Mouse (Mus musculus): ENCODE measurements at regions not wholly inside any gene's neighbourhood (a gene's known extent, or its start where the extent isn't known, plus 50 kb on each side); places are given as distances from the start of the nearest gene placed in this dataset.
"Not testable (repeated sequence)": the region's sequence is repeated elsewhere in the genome, so short reads cannot be mapped to it uniquely, and the experiment has no call there.

- Histone ChIP-seq H3K4me3 (replicated peaks; ENCODE audit: low read length) (no peak overlapping the region), H3K9me3 (replicated peaks; ENCODE audit: control insufficient read depth, low read length) (no peaks in the 10 kb centered on the region), H3K27me3 (ENCODE audit: control insufficient read depth, insufficient read depth, low read length) (no peaks in the 10 kb centered on the region), H3K9ac (ENCODE audit: low read length) (no peak overlapping the region), H3K4me2 (ENCODE audit: low read depth, low read length) (no peak overlapping the region), H3K27ac (ENCODE audit: low read length) (no peak overlapping the region), H3K4me1 (ENCODE audit: control insufficient read depth, insufficient read depth, low read length) (no peaks in the 10 kb centered on the region), H3K36me3 (ENCODE audit: control insufficient read depth, insufficient read depth, low read length) (no peaks in the 10 kb centered on the region)
- 64% methylated on average over 3 of the region's 3 CpGs for WGBS
- no peak for ATAC-seq (ENCODE audit: insufficient read depth, low FRiP score)
These were observed 493.5 kb upstream of the Gm9747 start for GRCm38 (mm10) chr1:81739392-81739791.

GRCm38 (mm10) chr1:81739981-81740380 is 492.9 kb upstream of the Gm9747 start:
- ATAC-seq (ENCODE audit: insufficient read depth, low FRiP score): no peak
- Histone ChIP-seq H3K4me2 (ENCODE audit: low read depth, low read length) (no peak overlapping the region), H3K36me3 (ENCODE audit: control insufficient read depth, insufficient read depth, low read length) (no peaks in the 10 kb centered on the region), H3K9me3 (replicated peaks; ENCODE audit: control insufficient read depth, low read length) (no peaks in the 10 kb centered on the region), H3K9ac (ENCODE audit: low read length) (no peak overlapping the region), H3K27ac (ENCODE audit: low read length) (no peak overlapping the region), H3K4me1 (ENCODE audit: control insufficient read depth, insufficient read depth, low read length) (peaks cover 3% of the 10 kb centered on the region; the same call in 1 of the 2 replicates), H3K4me3 (replicated peaks; ENCODE audit: low read length) (no peak overlapping the region), H3K27me3 (ENCODE audit: control insufficient read depth, insufficient read depth, low read length) (no peaks in the 10 kb centered on the region)
- WGBS: 83% methylated on average over 1 of the region's 1 CpGs

DNA sequence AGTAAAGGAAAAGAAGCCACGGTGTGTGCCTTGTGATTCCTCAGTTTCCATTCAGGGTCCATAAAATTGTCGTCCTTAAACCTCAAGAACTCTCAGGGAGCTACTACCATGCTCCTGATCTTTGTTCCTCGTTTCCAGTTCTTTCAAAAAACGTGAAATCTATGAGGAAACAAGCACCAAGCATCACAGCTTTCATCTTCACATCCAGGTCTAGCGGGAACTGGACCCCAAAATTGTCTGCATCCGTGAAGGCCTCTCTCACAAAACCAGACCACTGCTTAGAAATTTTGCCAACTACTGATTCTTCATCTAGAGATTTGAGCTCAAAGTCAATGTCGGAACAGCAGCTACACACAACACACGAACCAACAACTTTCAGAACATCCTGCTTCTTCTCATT is 491.0 kb upstream of the Gm9747 start:
- H3K4me2 ChIP-seq (ENCODE audit: low read depth, low read length); H3K36me3 ChIP-seq (ENCODE audit: control insufficient read depth, insufficient read depth, low read length); H3K9me3 ChIP-seq (replicated peaks; ENCODE audit: control insufficient read depth, low read length); H3K4me1 ChIP-seq (ENCODE audit: control insufficient read depth, insufficient read depth, low read length); H3K4me3 ChIP-seq (replicated peaks; ENCODE audit: low read length); ATAC-seq (ENCODE audit: insufficient read depth, low FRiP score); H3K27ac ChIP-seq (ENCODE audit: low read length); H3K9ac ChIP-seq (ENCODE audit: low read length); H3K27me3 ChIP-seq (ENCODE audit: control insufficient read depth, insufficient read depth, low read length): not testable (repeated sequence)
- 87% methylated on average over 8 of the region's 8 CpGs for WGBS

GRCm38 (mm10) chr1:81744524-81744923 is 488.4 kb upstream of the Gm9747 start:
- WGBS: 27% methylated on average over 8 of the region's 8 CpGs
- no peak overlapping the region for H3K4me2 ChIP-seq (ENCODE audit: low read depth, low read length)
- no peak overlapping the region for H3K4me3 ChIP-seq (replicated peaks; ENCODE audit: low read length)
- H3K27me3 ChIP-seq (ENCODE audit: control insufficient read depth, insufficient read depth, low read length): no peaks in the 10 kb centered on the region
- 0 out of 2 replicates have a peak overlapping the region, but pooled peaks have one; percentile 30 for H3K27ac ChIP-seq (ENCODE audit: low read length)
- no peaks in the 10 kb centered on the region for H3K9me3 ChIP-seq (replicated peaks; ENCODE audit: control insufficient read depth, low read length)
- H3K4me1 ChIP-seq (ENCODE audit: control insufficient read depth, insufficient read depth, low read length): peaks cover 3% of the 10 kb centered on the region; the same call in 1 of the 2 replicates
- H3K9ac ChIP-seq (ENCODE audit: low read length): no peak overlapping the region
- no peaks in the 10 kb centered on the region for H3K36me3 ChIP-seq (ENCODE audit: control insufficient read depth, insufficient read depth, low read length)
- peak; percentile 80 for ATAC-seq (ENCODE audit: insufficient read depth, low FRiP score)

- H3K27ac ChIP-seq (ENCODE audit: low read length): 0 out of 2 replicates have a peak overlapping the region, but pooled peaks have one; percentile 30
- H3K4me3 ChIP-seq (replicated peaks; ENCODE audit: low read length): no peak overlapping the region
- 78% methylated on average over 14 of the region's 14 CpGs for WGBS
- H3K9ac ChIP-seq (ENCODE audit: low read length): no peak overlapping the region
- peaks cover 3% of the 10 kb centered on the region; the same call in 1 of the 2 replicates for H3K4me1 ChIP-seq (ENCODE audit: control insufficient read depth, insufficient read depth, low read length)
- ATAC-seq (ENCODE audit: insufficient read depth, low FRiP score): no peak
- H3K4me2 ChIP-seq (ENCODE audit: low read depth, low read length): no peak overlapping the region
- H3K36me3 ChIP-seq (ENCODE audit: control insufficient read depth, insufficient read depth, low read length): no peaks in the 10 kb centered on the region
- H3K27me3 ChIP-seq (ENCODE audit: control insufficient read depth, insufficient read depth, low read length): no peaks in the 10 kb centered on the region
- no peaks in the 10 kb centered on the region for H3K9me3 ChIP-seq (replicated peaks; ENCODE audit: control insufficient read depth, low read length)
These were observed 487.6 kb upstream of the Gm9747 start for GRCm38 (mm10) chr1:81745024-81745960.

DNA sequence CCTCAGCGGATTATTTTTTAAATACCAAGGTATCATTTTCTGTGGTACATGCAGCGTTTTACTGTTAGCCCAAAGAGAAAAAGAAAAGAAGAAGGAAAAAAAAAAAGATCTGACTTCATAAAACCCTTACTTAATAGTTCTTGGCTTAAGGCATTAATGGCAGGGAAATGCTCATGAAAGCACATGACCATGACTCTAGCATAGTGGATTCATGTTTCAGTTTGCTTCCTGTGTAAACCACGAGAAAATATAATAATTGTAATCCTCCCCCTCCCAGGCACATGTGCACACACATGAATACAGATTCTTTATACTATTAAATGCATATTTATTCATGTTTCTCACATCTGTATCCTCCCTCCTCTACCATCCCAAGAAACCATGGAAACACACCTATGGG is 486.9 kb upstream of the Gm9747 start:
- ATAC-seq (ENCODE audit: insufficient read depth, low FRiP score): no peak
- no peak overlapping the region for H3K9ac ChIP-seq (ENCODE audit: low read length)
- peaks cover 3% of the 10 kb centered on the region; the same call in 1 of the 2 replicates for H3K4me1 ChIP-seq (ENCODE audit: control insufficient read depth, insufficient read depth, low read length)
- no peak overlapping the region for H3K27ac ChIP-seq (ENCODE audit: low read length)
- H3K36me3 ChIP-seq (ENCODE audit: control insufficient read depth, insufficient read depth, low read length): no peaks in the 10 kb centered on the region
- WGBS: 82% methylated on average over 3 of the region's 3 CpGs
- H3K9me3 ChIP-seq (replicated peaks; ENCODE audit: control insufficient read depth, low read length): no peaks in the 10 kb centered on the region
- H3K4me3 ChIP-seq (replicated peaks; ENCODE audit: low read length): no peak overlapping the region
- H3K27me3 ChIP-seq (ENCODE audit: control insufficient read depth, insufficient read depth, low read length): no peaks in the 10 kb centered on the region
- no peak overlapping the region for H3K4me2 ChIP-seq (ENCODE audit: low read depth, low read length)

DNA sequence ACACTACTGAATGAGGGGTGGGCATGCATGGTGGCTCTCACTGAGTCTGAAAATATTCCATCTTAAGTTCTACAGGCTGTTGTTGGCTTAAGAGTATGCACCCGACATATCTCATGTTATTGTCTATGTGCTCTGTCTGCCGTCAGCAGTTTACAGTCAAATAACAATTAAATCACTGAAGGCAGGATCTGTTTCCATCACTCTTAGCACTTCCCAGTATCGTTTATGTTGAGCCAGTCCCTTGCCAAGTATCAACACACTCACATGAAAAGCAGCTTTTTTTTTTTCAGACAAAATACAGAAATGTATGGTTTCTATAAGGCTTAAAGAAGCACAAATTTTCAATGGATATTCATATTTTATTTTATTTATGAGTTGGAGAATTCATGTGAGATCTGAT is 485.9 kb upstream of the Gm9747 start:
- Histone ChIP-seq H3K9me3 (replicated peaks; ENCODE audit: control insufficient read depth, low read length) (no peaks in the 10 kb centered on the region), H3K9ac (ENCODE audit: low read length) (no peak overlapping the region), H3K4me2 (ENCODE audit: low read depth, low read length) (no peak overlapping the region), H3K27ac (ENCODE audit: low read length) (no peak overlapping the region), H3K4me3 (replicated peaks; ENCODE audit: low read length) (no peak overlapping the region), H3K4me1 (ENCODE audit: control insufficient read depth, insufficient read depth, low read length) (peaks cover 3% of the 10 kb centered on the region; the same call in 1 of the 2 replicates), H3K36me3 (ENCODE audit: control insufficient read depth, insufficient read depth, low read length) (no peaks in the 10 kb centered on the region), H3K27me3 (ENCODE audit: control insufficient read depth, insufficient read depth, low read length) (no peaks in the 10 kb centered on the region)
- 49% methylated on average over 3 of the region's 3 CpGs for WGBS
- no peak for ATAC-seq (ENCODE audit: insufficient read depth, low FRiP score)

DNA sequence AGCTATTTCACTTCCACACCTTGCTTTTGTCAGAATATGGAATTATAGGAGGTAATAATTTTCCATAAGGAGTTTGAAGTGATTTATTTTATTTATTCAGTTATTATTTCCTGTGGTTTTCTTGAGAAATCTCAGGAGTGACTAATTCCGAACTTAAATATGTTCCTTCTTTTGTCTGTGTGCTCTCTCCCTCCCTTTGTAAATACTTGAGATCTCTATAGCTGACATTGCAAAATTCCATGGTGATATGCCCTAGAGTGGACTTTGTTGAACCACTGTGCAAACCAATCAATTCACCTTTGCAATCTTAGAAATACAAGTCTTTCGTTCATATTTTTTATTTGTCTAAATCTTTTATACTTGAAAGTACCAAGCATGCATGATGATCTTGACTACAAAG is 478.8 kb upstream of the Gm9747 start:
- Histone ChIP-seq H3K36me3 (ENCODE audit: control insufficient read depth, insufficient read depth, low read length) (no peaks in the 10 kb centered on the region), H3K4me3 (replicated peaks; ENCODE audit: low read length) (no peak overlapping the region), H3K27ac (ENCODE audit: low read length) (no peak overlapping the region), H3K27me3 (ENCODE audit: control insufficient read depth, insufficient read depth, low read length) (no peaks in the 10 kb centered on the region), H3K9ac (ENCODE audit: low read length) (no peak overlapping the region), H3K9me3 (replicated peaks; ENCODE audit: control insufficient read depth, low read length) (no peaks in the 10 kb centered on the region), H3K4me2 (ENCODE audit: low read depth, low read length) (no peak overlapping the region), H3K4me1 (ENCODE audit: control insufficient read depth, insufficient read depth, low read length) (no peaks in the 10 kb centered on the region)
- ATAC-seq (ENCODE audit: insufficient read depth, low FRiP score): peak; percentile 60; the same call in 1 of the 2 replicates
- 59% methylated on average over 2 of the region's 2 CpGs for WGBS

- H3K27ac ChIP-seq (ENCODE audit: low read length): no peak overlapping the region
- WGBS: 73% methylated on average over 3 of the region's 3 CpGs
These were observed 477.6 kb upstream of the Gm9747 start for GRCm38 (mm10) chr1:81755281-81755680.

More at GRCm38 (mm10) chr1:81755281-81755680, 477.6 kb upstream of the Gm9747 start:
- ATAC-seq (ENCODE audit: insufficient read depth, low FRiP score): no peak
- Histone ChIP-seq H3K36me3 (ENCODE audit: control insufficient read depth, insufficient read depth, low read length) (no peaks in the 10 kb centered on the region), H3K4me2 (ENCODE audit: low read depth, low read length) (no peak overlapping the region), H3K4me3 (replicated peaks; ENCODE audit: low read length) (no peak overlapping the region), H3K27me3 (ENCODE audit: control insufficient read depth, insufficient read depth, low read length) (no peaks in the 10 kb centered on the region), H3K9ac (ENCODE audit: low read length) (no peak overlapping the region), H3K4me1 (ENCODE audit: control insufficient read depth, insufficient read depth, low read length) (no peaks in the 10 kb centered on the region), H3K9me3 (replicated peaks; ENCODE audit: control insufficient read depth, low read length) (no peaks in the 10 kb centered on the region)

All from stomach, embryonic 16.5 days (tissue).